Mouse (Mus musculus) heart, postnatal 25 days (tissue): ENCODE measurements around the gene Dnah1. TPM values are rescaled to one million over a fixed set of nuclear protein-coding genes. Genes with fewer than 3 reads are reported as not detected.

ENCODE experiments used
- total RNA-seq, 2 experiments: library from RNA; stranded (reverse); gene quantifications; 2 replicates each; pipeline ENCODE4 v1.2.3; 2021

The Dnah1 gene
- total RNA-seq, 2 experiments from 2014 or later, result 0.03 to 0.11 TPM

Other genes with a start within 250 kb of the Dnah1 start
- 10 to 100 TPM; 60.2 to 61.0 TPM for gene Smim4, start 194.9 kb downstream of the Dnah1 start, total RNA-seq
- 10 to 100 TPM; 18.2 to 22.6 TPM for gene Nt5dc2, start 192.8 kb downstream of the Dnah1 start, total RNA-seq
- gene Stab1, start 155.3 kb downstream of the Dnah1 start, total RNA-seq, result 10 to 100 TPM; 76.4 to 76.8 TPM
- gene Tnnc1, start 115.6 kb downstream of the Dnah1 start, total RNA-seq, result 1,000 to 10,000 TPM; 5,169 to 5,647 TPM
- gene Nisch, start 107.0 kb downstream of the Dnah1 start, total RNA-seq, result 100 to 1,000 TPM; 145 to 148 TPM
- 10 to 100 TPM; 12.4 to 16.1 TPM for gene Sema3g, start 106.0 kb downstream of the Dnah1 start, total RNA-seq
- gene Phf7, start 72.6 kb downstream of the Dnah1 start, total RNA-seq, result 1 to 10 TPM; 3.4 to 4.1 TPM
- 10 to 100 TPM; 39.5 to 45.5 TPM for gene Bap1, start 72.4 kb downstream of the Dnah1 start, total RNA-seq
- gene Capn7, start 12.7 kb upstream of the Dnah1 start, total RNA-seq, result 10 to 100 TPM; 31.0 to 32.0 TPM
- gene Sh3bp5, start 112.2 kb upstream of the Dnah1 start, total RNA-seq, result 10 to 100 TPM; 41.0 to 58.1 TPM
- 10 to 100 TPM; 10.7 to 11.4 TPM for gene Eaf1, start 170.5 kb upstream of the Dnah1 start, total RNA-seq
- gene Mettl6, start 171.1 kb upstream of the Dnah1 start, total RNA-seq, result 10 to 100 TPM in 1 of 2 experiments, 1 to 10 TPM in 1; 8.6 to 11.7 TPM